Mouse (Mus musculus) embryonic facial prominence, embryonic 11.5 days (tissue): ENCODE measurements at regions not wholly inside any gene's neighbourhood (a gene's known extent, or its start where the extent isn't known, plus 50 kb on each side); places are given as distances from the start of the nearest gene placed in this dataset.

Source experiments
- ATAC-seq: fragments of 200-750 bp; cut with Nextera tagmentation; replicated peaks from 2 replicates; pipeline ENCODE4 v1.8.0; 2017; ENCODE audit warnings: low read depth; ENCODE audit not compliant: insufficient number of reproducible peaks, low FRiP score, low TSS enrichment
- DNase-seq: peaks from one replicate; pipeline ENCODE4 v3.0.0-alpha.2; 2015; ENCODE audit warnings: low spot score
- H3K27ac ChIP-seq: fragments of 300-500 bp; sonication (generic); replicated peaks from 2 replicates; pipeline ENCODE4 v1.5.1; 2014; ENCODE audit warnings: mild to moderate bottlenecking, low read depth, low read length, control low read depth
- H3K27me3 ChIP-seq: fragments of 300-500 bp; sonication (generic); 2 replicates; pipeline ENCODE4 v1.6.1; 2014; ENCODE audit warnings: mild to moderate bottlenecking, low read length, moderate library complexity, mixed read lengths; ENCODE audit not compliant: control insufficient read depth, insufficient read depth
- H3K36me3 ChIP-seq: fragments of 300-500 bp; sonication (generic); replicated peaks from 2 replicates; pipeline ENCODE4 v1.6.1; 2014; ENCODE audit warnings: low read depth, mild to moderate bottlenecking, low read length, moderate library complexity, mixed read lengths; ENCODE audit not compliant: control insufficient read depth, insufficient read depth
- H3K4me1 ChIP-seq: fragments of 300-500 bp; sonication (generic); 2 replicates; pipeline ENCODE4 v1.6.1; 2014; ENCODE audit warnings: low read length, mixed read lengths; ENCODE audit not compliant: control insufficient read depth, insufficient read depth
- H3K4me2 ChIP-seq: fragments of 300-500 bp; sonication (generic); 2 replicates; pipeline ENCODE4 v1.6.1; 2014; ENCODE audit warnings: low read depth, mild to moderate bottlenecking, control low read depth, low read length, moderate library complexity
- H3K4me3 ChIP-seq: fragments of 300-500 bp; sonication (generic); 2 replicates; pipeline ENCODE4 v1.5.1; 2014; ENCODE audit warnings: low read depth, low read length, control low read depth
- H3K9ac ChIP-seq: fragments of 300-500 bp; sonication (generic); replicated peaks from 2 replicates; pipeline ENCODE4 v1.6.1; 2014; ENCODE audit warnings: mild to moderate bottlenecking, control low read depth, low read length
- H3K9me3 ChIP-seq: fragments of 300-500 bp; sonication (generic); replicated peaks from 2 replicates; pipeline ENCODE4 v1.6.1; 2016; ENCODE audit warnings: mild to moderate bottlenecking, low read length, inconsistent platforms, mixed read lengths; ENCODE audit not compliant: control insufficient read depth
- WGBS: fragments of 180-500 bp; shearing (Covaris S2); extraction: QIAGEN DNeasy Blood & Tissue Kit; methylation state at CpG from one replicate; pipeline ENCODE4 v1.1.7; 2014; 5-methylcytosine and 5-hydroxymethylcytosine counted together

DNA sequence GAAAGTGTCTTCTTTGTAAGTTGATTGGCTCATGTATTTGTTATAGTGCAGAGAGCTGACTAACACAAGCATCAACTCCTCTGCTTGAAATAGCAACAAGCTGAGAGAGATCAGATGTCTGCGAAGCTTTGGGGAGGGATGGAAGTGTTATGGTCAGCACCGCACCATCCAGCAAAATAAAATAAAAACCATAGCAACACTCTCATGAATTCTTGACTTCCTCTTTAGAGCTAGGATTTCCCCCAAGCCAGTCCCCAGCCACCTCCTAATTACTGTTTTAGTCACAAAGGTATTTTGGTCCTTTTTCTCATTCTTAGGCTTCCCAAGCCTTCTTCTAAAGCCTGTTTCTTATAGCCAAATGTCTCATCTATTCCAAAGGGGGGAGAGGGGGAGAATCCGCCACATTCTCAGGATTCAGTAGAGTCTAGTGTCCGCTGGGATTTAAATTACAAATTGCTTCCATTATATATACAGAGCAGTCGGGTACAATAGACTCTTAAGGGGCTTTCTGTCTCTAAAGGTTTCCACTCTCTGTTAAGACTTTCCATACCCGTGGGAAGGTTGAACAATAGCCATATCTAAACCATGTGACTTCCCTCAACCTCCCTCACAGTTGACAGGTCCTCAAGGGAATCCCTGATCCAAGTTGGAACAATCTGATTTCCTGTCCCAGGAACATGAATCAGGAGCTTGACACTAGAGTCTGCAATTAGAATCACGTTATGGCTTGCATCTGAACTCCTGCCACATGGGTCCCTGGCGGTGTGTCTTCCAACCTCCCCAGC lies 386.7 kb downstream of the Rapgef2 start:
- Histone ChIP-seq H3K9me3 (no peaks in the 10 kb centered on the region), H3K27me3 (no peaks in the 10 kb centered on the region), H3K36me3 (no peaks in the 10 kb centered on the region), H3K27ac (no peak overlapping the region), H3K4me1 (no peaks in the 10 kb centered on the region), H3K9ac (no peak overlapping the region), H3K4me2 (no peak overlapping the region), H3K4me3 (no peak overlapping the region)
- DNase-seq (no peak), ATAC-seq (no peak)
- 61% methylated on average over 8 of the region's 8 CpGs for WGBS

DNA sequence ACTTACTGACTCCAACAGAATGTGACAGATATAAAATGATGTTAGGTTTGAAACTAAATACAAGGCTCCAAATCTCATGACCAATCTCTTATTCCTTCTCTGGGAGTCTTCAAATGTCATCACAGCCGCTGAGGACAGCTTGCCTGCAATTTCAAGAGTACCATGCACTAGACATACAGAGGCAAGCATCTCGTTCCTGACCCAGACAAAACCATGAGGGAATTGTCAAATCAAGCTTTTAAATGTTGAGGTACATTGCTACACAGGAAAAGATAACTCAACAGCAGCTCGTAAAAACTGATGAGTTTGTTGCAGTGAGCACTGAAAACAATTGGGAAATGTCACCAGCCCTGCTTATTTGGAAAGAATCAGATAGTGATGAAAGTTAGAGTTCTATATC lies 397.0 kb downstream of the Rapgef2 start:
- Histone ChIP-seq H3K27ac (no peak overlapping the region), H3K27me3 (no peaks in the 10 kb centered on the region), H3K9ac (no peak overlapping the region), H3K4me2 (no peak overlapping the region), H3K36me3 (no peaks in the 10 kb centered on the region), H3K4me1 (no peaks in the 10 kb centered on the region), H3K4me3 (no peak overlapping the region), H3K9me3 (no peaks in the 10 kb centered on the region)
- 80% methylated on average over 3 of the region's 3 CpGs for WGBS
- no peak for DNase-seq
- no peak for ATAC-seq

DNA sequence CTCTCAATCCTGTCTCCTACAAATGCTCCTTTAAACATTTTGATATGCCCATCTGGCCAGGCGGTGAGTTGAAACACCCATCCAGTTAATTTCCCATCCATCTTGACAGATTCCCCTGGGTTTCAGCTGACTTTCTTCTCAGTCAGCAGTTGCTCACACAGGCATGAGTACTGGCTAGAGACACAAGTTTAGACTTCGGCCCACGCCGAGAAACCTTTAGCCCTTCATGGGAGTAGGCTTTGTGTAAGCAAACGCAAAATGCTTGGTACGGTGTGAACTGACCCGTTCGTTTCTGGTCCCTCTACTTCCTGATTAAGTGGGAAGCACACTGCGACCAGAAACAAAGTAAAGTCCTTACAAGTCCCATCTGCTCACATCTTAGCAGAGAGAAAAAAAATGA lies 401.6 kb downstream of the Rapgef2 start:
- Histone ChIP-seq H3K4me1 (no peaks in the 10 kb centered on the region), H3K27me3 (no peaks in the 10 kb centered on the region), H3K27ac (no peak overlapping the region), H3K4me2 (no peak overlapping the region), H3K9me3 (no peaks in the 10 kb centered on the region), H3K4me3 (no peak overlapping the region), H3K36me3 (no peaks in the 10 kb centered on the region), H3K9ac (no peak overlapping the region)
- ATAC-seq = no peak
- DNase-seq = no peak
- WGBS = 82% methylated on average over 9 of the region's 9 CpGs

DNA sequence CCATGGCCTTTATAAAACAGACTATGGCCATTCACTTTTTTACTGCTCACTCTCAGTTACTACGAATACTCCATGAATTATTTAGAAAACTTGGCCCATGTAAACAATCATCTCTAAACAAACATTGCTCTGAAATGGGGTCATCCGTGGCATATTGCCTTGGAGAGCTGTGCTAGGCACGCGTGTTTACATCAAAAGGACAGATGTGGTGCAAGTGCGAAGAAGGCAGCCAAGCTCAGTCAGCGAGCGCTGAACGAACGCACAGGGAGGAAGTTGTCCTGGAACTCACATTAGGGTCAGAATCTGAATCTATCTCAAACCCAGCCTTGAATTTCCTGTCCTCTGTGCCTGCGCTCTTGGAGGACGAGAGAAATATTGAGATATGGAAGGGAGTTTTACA lies 402.3 kb downstream of the Rapgef2 start:
- H3K36me3 ChIP-seq = no peaks in the 10 kb centered on the region
- H3K4me1 ChIP-seq = no peaks in the 10 kb centered on the region
- 89% methylated on average over 11 of the region's 11 CpGs for WGBS
- H3K9ac ChIP-seq = no peak overlapping the region
- H3K9me3 ChIP-seq = no peaks in the 10 kb centered on the region
- no peak overlapping the region for H3K4me3 ChIP-seq
- no peak overlapping the region for H3K27ac ChIP-seq
- ATAC-seq (no peak), DNase-seq (no peak)
- no peaks in the 10 kb centered on the region for H3K27me3 ChIP-seq
- H3K4me2 ChIP-seq = no peak overlapping the region

DNA sequence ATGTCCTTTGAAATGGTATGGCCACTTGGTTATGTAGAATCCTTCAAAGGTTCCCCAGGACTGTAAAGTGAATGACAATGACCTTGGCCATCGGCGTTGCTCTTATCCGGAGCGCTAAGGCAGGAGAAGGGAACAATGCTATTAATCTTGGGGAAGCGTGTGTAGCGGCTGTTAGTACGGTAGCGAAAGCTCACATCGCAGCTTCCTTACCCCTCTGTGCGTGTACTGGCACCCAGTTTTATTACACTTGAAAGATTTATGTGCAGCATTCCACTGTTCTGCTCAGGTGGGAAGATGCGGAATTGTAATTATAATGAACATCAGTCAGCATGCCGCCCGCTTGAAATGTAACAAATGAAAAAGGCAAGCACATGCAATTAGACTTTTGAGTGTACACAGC lies 406.2 kb downstream of the Rapgef2 start:
- no peak overlapping the region for H3K4me2 ChIP-seq
- DNase-seq = no peak
- no peaks in the 10 kb centered on the region for H3K4me1 ChIP-seq
- no peak overlapping the region for H3K4me3 ChIP-seq
- WGBS = 91% methylated on average over 13 of the region's 13 CpGs
- no peaks in the 10 kb centered on the region for H3K36me3 ChIP-seq
- no peak overlapping the region for H3K9ac ChIP-seq
- no peaks in the 10 kb centered on the region for H3K9me3 ChIP-seq
- ATAC-seq = no peak
- no peak overlapping the region for H3K27ac ChIP-seq
- H3K27me3 ChIP-seq = no peaks in the 10 kb centered on the region

DNA sequence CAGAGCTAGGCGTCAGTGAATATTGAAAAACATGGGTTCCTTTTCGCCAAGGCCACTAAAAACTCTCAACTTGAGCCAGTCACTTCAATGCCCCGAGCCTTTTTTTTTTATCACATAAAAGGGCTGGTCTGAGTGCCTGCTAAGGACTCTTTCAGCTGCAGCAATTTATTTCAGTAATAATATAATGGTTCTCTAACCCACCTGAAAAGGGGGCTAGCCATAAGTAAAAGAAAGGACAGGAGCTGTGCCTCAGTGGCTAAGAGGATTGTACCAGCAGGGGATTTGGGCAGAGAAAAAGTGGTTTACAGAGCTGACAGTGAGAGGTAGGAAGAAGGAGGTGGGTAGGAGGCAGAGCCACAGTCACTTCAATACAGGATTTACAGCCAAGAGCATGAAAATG lies 409.0 kb downstream of the Rapgef2 start:
- no peak overlapping the region for H3K4me2 ChIP-seq
- WGBS = 45% methylated on average over 3 of the region's 3 CpGs
- H3K27me3 ChIP-seq = no peaks in the 10 kb centered on the region
- DNase-seq = no peak
- no peaks in the 10 kb centered on the region for H3K4me1 ChIP-seq
- no peak overlapping the region for H3K9ac ChIP-seq
- H3K27ac ChIP-seq = no peak overlapping the region
- ATAC-seq = no peak
- no peaks in the 10 kb centered on the region for H3K36me3 ChIP-seq
- no peaks in the 10 kb centered on the region for H3K9me3 ChIP-seq
- H3K4me3 ChIP-seq = no peak overlapping the region

DNA sequence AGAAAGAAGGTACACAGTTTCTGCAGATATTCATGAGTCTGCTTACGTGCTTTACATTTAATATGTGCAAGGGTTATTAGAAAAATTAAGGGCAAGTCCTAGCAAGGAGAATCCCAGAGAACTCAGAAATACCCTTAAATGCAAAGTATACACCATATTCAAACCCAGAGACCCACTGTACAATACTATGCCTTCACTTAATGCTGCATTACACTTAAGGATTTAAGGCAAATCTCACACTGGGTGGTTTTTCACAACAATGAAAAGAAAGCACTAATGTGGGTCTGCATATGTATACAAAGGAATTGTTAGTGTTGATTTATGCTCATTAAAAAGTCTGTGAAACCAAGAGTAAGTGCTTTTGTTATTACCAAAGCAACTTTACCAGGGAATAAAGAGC lies 419.4 kb downstream of the Rapgef2 start:
- Histone ChIP-seq H3K4me2 (no peak overlapping the region), H3K4me3 (no peak overlapping the region), H3K9me3 (no peaks in the 10 kb centered on the region), H3K27me3 (no peaks in the 10 kb centered on the region), H3K36me3 (no peaks in the 10 kb centered on the region), H3K4me1 (no peaks in the 10 kb centered on the region), H3K27ac (no peak overlapping the region), H3K9ac (no peak overlapping the region)
- DNase-seq (no peak), ATAC-seq (no peak)
- 66% methylated on average over 1 of the region's 1 CpGs for WGBS

DNA sequence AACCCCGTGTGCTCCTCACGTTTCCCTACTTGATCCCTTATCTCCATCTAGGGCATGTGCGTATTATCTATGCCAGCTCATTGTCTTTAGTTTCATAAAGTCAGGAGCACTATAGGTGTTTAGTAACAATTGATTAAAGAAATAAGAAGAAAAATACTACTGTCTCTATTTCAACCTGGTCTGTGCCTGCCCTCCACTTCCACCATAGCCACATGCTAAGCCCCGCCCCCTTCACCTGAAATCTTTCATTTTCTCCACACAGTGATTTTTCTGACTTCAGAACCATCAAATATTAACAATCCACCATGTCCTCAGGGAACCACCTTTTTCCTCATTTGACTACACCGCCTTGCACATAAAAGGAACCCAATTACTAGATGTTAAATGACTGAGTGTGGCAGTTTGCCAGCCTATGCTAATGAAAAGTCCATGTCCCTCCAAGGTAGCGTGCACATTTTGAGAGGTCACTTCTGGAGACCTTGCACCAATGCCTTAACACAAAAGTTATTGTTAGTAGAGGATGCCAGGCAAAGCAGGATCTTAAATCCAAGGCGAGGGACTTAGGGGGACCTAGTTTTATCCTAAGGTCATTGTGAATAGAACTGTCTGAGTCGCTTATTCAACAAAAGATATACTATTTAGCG lies 420.1 kb downstream of the Rapgef2 start:
- ATAC-seq = no peak
- 83% methylated on average over 9 of the region's 9 CpGs for WGBS

More for the DNA sequence above, 420.1 kb downstream of the Rapgef2 start:
- Histone ChIP-seq H3K4me2 (no peak overlapping the region), H3K9ac (no peak overlapping the region), H3K4me3 (no peak overlapping the region), H3K4me1 (no peaks in the 10 kb centered on the region), H3K36me3 (no peaks in the 10 kb centered on the region), H3K27ac (no peak overlapping the region), H3K9me3 (no peaks in the 10 kb centered on the region), H3K27me3 (no peaks in the 10 kb centered on the region)
- no peak for DNase-seq
